Mouse (Mus musculus): ENCODE results near the gene Epb41l2.

The Epb41l2 gene

DNA sequence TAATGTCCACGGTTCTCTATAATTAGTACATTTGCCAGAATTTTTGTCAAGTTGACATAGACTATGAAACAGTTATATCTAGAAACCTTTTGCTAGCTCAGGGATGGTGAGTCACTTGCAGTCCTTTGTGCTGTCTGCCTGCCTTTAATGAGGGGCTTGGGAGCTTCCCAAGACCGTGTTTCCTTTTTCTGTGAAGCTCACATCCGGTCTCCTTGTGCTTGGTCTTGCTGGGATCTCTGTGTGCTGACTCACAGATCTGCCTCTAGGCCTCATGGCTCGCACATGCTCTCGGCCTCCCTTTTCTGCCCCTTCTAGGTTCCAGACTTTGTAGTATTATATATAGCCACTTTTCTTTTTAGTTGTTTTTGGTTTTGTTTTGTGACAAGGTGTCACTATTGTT lies 160.8 kb downstream of the Epb41l2 start:
- DNase-seq: peak in 1 of 2 experiments; percentile 29

DNA sequence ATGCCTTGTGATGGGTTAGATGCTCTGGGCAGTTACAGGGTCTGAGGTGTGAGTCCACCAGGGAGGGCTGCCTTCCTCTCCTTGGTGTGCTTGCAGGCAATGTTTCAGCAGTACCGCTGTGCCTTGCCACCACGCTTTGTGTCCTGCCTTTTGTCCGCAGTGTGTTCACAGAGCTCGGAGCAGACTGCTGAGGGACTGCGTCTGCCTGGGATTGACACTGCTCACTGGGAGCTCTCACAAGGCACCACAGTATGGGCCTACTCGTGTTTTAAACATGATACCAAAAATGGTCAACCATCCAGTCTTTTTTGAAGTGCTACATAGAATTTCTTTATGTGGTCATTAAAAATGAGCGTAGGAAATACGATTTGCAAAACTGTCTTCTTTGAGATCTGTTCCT lies 164.1 kb downstream of the Epb41l2 start:
- no peak for DNase-seq

DNA sequence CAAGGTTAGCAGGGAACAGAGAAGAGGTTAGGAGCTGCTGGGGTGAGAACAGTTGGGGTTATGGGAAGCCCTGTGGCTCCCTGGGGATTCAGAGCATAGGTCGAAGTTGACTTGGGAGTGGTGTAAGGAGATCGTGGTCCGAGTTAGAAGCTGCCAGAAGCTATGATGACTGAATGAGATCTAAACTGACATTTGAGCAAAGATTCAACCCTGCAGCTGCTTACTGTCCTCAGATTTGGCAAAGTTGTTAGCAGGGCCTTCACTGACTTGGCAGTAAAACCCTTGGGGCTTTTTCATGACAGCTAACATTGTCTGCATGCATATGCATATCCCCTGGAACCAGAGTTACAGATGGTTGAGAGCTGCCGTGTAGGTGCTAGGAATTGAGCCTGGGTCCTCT lies 166.6 kb downstream of the Epb41l2 start:
- DNase-seq: no peak

DNA sequence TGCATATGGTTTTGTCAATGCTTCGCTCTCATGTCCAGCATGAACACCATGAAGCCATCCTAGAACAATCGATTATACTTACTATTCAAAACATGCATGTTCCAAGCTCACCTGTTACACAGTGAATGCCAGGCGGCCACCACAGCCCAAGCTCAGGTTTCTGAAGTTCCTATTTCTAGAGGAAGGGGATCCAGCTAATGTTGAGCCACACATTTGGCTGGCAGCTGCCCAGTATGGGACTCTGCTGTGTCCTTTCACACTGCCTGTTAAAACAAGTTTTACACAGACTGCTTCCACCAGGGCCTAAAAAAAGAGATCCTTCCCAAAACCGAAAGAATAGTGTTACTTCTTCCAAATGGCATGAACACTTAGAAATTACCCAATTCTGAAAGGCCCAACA lies 167.0 kb downstream of the Epb41l2 start:
- DNase-seq: no peak

DNA sequence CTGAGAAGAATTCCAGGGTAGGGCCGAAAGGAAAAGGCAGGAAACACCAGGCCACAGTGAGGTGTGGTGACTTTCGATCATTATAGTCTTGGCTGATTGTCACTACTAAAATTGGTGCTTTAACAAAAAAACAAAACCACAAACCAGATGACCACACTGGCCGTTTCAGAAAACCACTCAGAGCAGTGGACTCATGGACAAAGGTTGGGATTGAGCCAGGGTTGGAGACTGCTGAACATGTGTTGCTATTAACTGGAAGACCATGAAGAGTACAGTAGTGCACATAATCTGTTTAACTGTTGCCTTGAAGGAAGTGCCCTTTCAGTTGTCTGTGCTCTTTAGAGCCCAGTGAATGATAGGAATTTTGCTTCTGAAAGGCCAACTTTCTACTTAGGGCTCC lies 167.5 kb downstream of the Epb41l2 start:
- no peak for DNase-seq

DNA sequence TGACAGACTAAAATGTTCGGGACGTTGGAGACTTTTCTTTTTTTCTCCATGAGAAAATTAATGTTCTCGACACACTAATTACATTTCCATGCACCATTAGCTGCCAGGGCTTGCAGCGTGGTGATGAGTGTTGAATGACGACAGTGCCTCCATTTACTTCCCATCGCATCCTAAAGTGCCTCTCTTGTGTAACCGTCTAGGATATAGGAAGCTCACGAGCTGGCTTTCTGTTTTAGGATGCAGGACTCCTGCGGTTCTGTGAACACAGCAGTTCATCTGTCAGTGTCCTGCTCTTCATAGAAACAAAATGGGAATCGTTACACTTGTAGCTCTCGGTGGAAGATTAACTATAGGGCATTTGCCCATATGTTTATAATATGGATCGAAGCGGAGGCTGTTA lies 171.7 kb downstream of the Epb41l2 start:
- DNase-seq: no peak

DNA sequence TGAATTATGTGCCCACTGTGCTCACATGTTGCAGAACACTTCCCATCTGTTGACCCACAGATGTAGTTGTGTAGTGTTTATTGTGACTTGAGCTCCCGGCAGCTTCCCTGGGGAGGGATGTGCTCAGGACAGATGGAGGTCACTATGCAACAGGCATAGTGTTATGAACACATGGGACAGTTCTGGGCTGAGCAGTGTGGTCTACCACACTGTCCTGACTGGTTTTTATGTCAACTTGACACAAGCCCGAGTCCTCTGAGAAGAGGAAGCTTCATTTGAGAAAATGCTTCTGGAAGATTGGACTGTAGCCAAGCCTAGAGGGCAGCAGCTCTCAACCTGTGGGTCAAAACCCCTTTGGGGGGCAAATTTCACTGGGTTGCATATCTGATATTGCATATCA lies 173.5 kb downstream of the Epb41l2 start:
- no peak for DNase-seq

DNA sequence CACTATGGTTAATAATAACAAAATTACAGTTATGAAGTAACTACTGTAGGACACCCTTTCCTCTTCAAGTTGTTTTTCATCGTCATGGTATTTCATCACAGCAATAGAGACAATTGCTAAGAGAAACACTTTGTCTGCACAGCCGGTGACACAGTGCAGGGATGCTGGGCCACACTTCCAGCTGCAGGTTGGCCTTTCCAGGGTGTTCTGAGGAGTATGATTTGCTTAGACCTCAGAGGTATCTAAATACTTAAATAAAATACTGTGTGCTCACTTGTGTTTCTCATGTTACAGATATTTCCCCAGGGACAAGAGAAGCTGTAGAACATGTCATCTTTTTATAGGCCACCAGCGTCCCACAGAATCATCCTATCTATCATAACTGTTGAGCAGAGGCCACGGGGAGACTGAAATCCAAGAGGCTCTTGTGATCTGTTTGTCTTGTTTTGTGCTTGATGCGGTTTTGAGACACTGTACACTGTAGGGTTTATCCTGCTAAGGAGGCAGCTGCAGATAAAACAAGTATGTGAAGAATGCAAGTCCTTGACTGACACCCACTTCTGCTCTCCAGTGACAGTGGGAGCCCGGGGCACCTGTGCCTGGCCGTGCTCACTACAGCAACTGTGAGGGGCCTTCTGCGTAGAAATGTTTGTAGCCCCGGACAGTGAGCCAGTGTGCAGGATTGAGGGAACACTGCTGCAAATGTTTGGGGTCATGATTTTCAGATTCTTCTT lies 174.1 kb downstream of the Epb41l2 start:
- DNase-seq: no peak

DNA sequence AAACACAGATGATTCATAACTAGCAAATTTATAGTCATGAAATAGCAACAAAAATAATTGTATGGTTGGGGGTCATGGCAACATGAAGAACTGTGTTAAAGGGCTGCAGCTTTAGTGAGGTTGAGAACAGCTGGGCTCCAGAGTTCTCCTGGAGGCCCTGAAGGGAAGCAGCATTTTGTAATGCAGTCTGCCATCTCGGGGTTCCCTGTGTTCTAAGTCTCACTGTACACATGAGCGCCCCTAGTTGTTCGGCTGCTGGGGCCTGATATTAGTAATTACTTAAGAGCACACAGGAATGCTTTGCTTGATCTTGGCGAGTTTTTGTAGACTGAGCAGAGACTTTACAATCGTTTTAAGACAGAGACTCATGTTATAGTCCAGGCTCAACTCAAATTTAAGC lies 174.9 kb downstream of the Epb41l2 start:
- DNase-seq: no peak

DNA sequence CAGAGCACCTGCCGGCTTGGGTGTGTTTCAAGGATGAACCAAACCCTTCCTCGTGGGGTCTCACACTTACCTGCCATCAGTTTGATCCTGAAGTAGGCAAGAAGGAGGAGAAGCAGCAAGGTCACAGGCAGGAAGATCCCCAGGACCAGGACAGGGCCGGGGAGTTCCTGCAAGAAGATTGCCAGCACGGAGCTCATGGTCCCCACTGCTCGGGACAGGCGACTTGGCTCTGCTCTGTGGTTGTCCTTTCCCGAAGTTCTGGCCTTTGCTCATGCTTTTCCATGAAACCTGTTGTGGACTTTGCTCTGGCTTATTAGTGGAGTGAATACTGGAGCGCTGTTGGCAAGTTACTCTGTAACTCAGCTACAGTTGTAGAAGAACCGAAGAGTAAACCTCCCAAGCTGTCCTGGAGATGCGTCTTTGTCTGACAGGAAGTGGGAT lies 176.3 kb downstream of the Epb41l2 start, which contains the start of gene Smlr1:
Gene Smlr1 (minus strand): TSS at position 377 of the 441 bp plus-strand sequence.
- peak; percentile 61 to 75 for DNase-seq

DNA sequence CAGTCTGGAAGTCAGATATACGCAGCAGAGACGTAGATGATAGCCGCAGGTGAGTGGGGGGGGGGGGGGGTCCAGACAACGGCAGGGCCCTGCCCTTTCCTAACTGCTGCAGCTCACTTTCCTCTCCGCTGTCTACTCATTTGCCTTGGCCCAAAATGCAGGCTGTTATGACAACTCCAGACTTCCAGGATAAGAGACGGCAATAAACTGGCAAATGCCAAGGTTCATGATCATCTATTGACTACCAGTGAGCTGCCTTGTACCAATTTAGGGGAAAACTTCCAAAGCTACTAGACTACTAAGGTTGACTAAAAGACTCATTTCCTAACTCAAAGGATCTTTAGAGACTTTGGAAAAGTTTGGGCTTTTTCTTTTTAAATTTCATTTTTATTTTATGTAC lies 177.0 kb downstream of the Epb41l2 start:
- DNase-seq: no peak

DNA sequence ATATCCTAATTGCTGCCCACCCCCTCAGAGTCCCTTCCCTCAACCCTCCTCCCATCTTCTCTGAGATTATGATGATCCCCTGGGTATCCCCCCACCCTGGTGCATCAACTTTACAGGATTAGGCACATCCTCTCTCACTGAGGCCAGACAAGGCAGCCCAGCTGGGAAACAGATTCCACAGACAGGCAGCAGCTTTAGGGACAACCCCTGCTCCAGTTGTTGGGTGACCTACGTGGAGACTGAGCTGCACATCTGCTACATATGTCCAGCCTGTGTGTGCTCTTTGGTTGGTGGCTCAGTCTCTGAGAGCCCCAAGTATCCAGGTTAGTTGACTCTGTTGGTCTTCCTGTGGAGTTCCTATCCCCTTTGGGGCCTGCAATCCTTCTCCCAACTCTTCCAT lies 179.1 kb downstream of the Epb41l2 start:
- DNase-seq: no peak

DNA sequence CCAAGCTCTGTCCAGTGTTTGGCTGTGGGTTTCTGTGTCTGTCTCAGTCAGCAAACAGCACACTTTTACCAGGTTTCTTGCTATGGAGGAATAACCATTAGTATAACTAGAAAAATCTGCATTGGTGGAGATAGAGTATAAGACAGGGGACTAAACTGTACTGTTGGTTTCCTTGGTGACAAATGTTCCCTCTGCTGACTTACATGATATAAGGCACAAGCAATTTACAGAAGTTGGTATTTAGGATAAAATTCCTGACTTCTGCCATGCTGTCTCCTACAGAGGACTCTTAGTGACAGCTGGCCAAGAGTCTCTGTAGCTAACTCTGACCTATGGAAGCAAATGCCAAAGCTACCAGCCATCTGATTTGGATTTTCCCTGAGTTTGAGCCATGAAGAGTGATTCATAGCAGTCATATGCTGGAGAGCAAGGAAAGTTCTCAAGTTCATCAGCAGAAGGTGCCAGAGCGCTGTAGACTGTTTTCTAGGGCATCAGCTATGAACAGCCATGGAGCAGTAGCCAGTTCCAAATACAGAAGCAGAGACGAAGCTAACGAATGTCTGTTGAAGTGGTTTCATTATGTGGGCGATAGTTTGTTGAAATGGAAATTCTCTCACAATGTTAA lies 179.7 kb downstream of the Epb41l2 start:
- DNase-seq: no peak

DNA sequence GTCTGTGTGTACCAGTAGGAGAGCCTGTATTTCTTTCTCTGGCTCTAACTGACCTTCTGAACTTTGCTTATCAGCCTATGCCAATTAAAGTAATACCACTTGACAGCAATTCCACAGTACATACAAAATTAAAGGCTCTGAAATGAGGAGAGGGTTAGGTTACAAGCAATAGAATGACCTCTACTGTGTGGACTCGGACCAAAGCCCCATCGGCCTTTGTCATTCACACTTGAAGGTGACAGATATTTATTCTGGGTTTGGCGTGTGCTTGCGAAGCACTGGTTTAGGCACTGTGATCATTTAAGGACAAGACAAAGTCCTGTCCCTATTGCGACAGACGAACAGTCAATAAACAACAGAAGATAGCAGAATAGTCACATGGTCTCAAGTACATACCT lies 180.2 kb downstream of the Epb41l2 start:
- DNase-seq: no peak

DNA sequence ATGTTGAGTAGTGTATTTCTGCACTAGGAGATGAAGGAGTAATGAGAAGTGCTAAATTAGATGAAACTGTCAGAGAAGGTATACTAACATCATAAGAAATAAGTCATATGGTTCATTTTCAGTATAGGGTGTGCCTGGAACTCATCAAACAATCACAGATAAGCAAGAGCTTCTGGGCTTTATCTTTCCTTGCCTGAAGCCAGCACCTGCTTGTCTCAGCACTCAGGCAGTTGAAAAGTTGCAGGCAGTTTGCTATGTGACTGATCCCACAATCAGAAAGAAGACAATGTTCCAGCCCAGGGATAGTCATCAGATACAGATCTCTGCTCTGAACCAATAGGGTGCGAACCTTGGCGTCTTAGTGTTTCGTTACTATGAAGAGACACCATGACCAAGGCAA lies 181.5 kb downstream of the Epb41l2 start:
- DNase-seq: no peak

DNA sequence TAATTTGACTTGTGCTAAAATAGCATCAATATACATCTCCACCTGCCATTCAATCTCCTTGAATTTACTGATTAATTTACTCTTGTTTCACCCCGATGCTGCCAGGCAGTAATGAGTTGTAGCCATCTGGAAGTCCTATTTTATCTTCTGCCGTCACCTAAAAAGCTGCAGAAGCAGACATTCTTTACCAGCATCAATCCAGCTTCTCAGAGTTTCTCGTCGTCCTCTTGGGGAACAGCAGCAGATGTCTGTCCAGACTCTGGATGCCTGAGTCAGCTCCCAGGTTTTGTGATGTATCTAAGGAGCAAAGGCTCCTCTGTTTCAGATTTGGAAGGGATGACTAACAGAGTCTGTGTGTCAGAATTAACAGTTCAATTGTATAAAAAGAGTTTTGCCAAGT lies 193.3 kb downstream of the Epb41l2 start:
- DNase-seq: no peak

DNA sequence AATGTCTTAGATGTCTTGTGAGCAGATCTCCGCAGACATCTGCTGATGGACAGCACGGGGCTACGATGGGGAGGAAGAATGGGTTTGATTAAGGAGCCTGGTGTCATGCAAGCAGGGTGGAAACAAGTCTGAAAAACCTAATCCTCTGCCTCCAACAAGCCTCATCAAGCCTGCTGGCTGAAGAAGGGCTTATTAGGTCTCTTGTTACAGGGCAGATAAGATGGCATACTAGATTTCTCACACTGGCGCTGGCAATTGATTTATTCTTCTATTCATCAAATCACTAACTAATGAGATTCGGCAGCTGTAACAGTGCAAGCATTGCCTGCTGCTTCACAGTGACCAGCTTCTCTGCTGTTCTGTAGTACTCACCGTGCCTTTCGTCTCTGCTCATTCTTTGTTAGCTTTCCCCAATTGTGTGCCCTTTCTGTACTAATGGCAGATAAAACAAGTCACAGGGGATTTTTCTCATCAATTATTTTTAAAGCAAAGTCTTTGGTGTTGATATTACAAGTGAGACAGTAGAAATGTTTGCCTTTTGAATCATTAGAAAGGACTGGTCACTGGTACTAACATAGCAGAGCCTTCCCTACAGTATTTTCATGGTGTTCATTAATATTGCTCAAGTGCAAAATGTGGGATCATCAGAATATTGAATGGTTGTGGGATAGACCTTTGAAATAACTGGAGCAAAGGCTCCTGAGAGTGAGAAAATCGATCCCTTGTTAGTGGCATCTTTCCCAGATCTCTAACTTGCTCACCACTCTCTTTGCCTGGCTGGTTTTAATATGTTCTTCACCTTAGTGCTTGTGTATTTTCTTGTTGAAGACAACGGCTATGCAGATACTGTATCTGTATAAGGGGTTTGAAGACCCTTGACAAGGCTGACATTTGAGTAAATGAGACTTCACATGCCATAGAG lies 212.0 kb downstream of the Epb41l2 start:
- DNase-seq: no peak
